Mouse (Mus musculus) olfactory bulb, adult 2 months (tissue): Measurements from ENCODE around the gene Gnb1l.
"Not testable (repeated sequence)": the region's sequence is repeated elsewhere in the genome, so short reads cannot be mapped to it uniquely, and the experiment has no call there.

Experiments
- CTCF ChIP-seq: fragments of 200-500 bp; IDR thresholded peaks from 2 replicates; pipeline ENCODE4 v1.5.1; 2012; ENCODE audit warnings: low read depth, mild to moderate bottlenecking, low read length, moderate library complexity; ENCODE audit not compliant: insufficient read depth
- POLR2A ChIP-seq: fragments of 200-500 bp; IDR thresholded peaks from 2 replicates; pipeline ENCODE4 v1.6.1; 2012; ENCODE audit warnings: mild to moderate bottlenecking, low read depth, low read length, moderate library complexity; ENCODE audit not compliant: insufficient read depth

GRCm38 (mm10) chr16:18533061-18533460, 34.5 kb downstream of the Gnb1l start:
- not testable (repeated sequence) for TF ChIP-seq CTCF, POLR2A
